Mouse (Mus musculus) embryonic facial prominence, embryonic 15.5 days (tissue): ENCODE measurements at regions not wholly inside any gene's neighbourhood (a gene's known extent, or its start where the extent isn't known, plus 50 kb on each side); places are given as distances from the start of the nearest gene placed in this dataset.

Source experiments
- ATAC-seq: fragments of 200-750 bp; cut with Nextera tagmentation; 2 replicates; pipeline ENCODE4 v1.8.0; 2017; ENCODE audit warnings: low read depth, moderate TSS enrichment; ENCODE audit not compliant: insufficient number of reproducible peaks, low FRiP score, low TSS enrichment
- H3K27ac ChIP-seq: fragments of 300-500 bp; sonication (generic); replicated peaks from 2 replicates; pipeline ENCODE4 v1.5.1; 2015; ENCODE audit warnings: mild to moderate bottlenecking, inconsistent platforms
- H3K27me3 ChIP-seq: fragments of 300-500 bp; sonication (generic); 2 replicates; pipeline ENCODE4 v1.6.1; 2015; ENCODE audit warnings: inconsistent platforms
- H3K36me3 ChIP-seq: fragments of 300-500 bp; sonication (generic); 2 replicates; pipeline ENCODE4 v1.6.1; 2015; ENCODE audit warnings: mild to moderate bottlenecking, inconsistent platforms
- H3K4me1 ChIP-seq: fragments of 300-500 bp; sonication (generic); 2 replicates; pipeline ENCODE4 v1.6.1; 2015; ENCODE audit warnings: inconsistent platforms
- H3K4me2 ChIP-seq: fragments of 300-500 bp; sonication (generic); replicated peaks from 2 replicates; pipeline ENCODE4 v1.6.1; 2015; ENCODE audit warnings: mild to moderate bottlenecking, inconsistent platforms
- H3K4me3 ChIP-seq: fragments of 300-500 bp; sonication (generic); replicated peaks from 2 replicates; pipeline ENCODE4 v1.5.1; 2015; ENCODE audit warnings: mild to moderate bottlenecking, inconsistent platforms
- H3K9ac ChIP-seq: fragments of 300-500 bp; sonication (generic); 2 replicates; pipeline ENCODE4 v1.6.1; 2015; ENCODE audit warnings: inconsistent platforms
- H3K9me3 ChIP-seq: fragments of 300-500 bp; sonication (generic); replicated peaks from 2 replicates; pipeline ENCODE4 v1.6.1; 2016; ENCODE audit warnings: inconsistent platforms
- WGBS: fragments of 180-500 bp; shearing (Covaris S2); methylation state at CpG from one replicate; pipeline ENCODE4 v1.1.7; 2015; 5-methylcytosine and 5-hydroxymethylcytosine counted together

DNA sequence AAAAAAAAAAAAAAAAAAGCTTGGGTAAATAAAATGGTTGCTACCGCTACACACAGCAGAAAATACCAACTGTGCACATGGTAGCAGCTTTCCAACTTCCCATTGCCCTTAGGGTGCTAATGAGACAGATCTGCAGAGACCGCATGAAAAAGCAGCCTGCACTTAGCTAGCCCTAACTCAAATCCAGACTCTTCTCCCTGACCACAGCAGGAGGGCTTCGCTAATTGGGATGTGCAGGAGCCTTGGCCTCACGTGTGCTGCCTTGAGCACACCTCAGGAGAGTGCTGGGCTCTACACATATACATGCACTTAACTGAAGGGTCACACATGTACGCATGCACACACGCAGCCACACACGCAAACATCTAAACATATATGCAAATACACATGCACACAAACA, 178.9 kb downstream of the Sox4 start:
- Histone ChIP-seq H3K36me3 (no peaks in the 10 kb centered on the region), H3K4me3 (no peak overlapping the region), H3K4me1 (peaks cover 21% of the 10 kb centered on the region), H3K9ac (no peak overlapping the region), H3K4me2 (no peak overlapping the region), H3K9me3 (no peaks in the 10 kb centered on the region), H3K27ac (no peak overlapping the region), H3K27me3 (no peaks in the 10 kb centered on the region)
- ATAC-seq = no peak
- WGBS = 62% methylated on average over 7 of the region's 7 CpGs

DNA sequence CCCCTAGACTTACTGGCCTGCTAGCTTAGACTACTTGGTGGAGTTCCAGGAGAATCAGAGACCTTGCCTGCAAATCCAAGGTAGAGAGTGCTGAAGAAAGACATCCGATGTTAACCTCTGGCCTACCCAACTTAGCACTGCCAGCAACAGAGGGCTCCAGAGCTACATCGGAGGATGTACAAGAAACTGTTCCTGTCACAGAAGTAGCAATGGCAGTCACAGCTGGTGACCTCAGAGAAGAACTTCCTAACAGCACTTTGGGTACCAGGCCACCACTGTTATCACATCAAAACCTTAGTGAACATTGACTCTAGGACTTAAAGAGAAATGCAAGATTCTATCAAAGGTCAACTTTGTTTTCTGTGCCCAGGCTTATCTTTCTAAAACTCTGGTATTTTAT, 180.0 kb downstream of the Sox4 start:
- no peaks in the 10 kb centered on the region for H3K9me3 ChIP-seq
- H3K4me2 ChIP-seq = no peak overlapping the region
- 89% methylated on average over 2 of the region's 2 CpGs for whole genome bisulfite sequencing
- no peak for ATAC-seq
- H3K4me3 ChIP-seq = no peak overlapping the region
- H3K4me1 ChIP-seq = peaks cover 29% of the 10 kb centered on the region
- no peaks in the 10 kb centered on the region for H3K27me3 ChIP-seq
- H3K9ac ChIP-seq = no peak overlapping the region
- no peak overlapping the region for H3K27ac ChIP-seq
- no peaks in the 10 kb centered on the region for H3K36me3 ChIP-seq

- WGBS = 21% methylated on average over 13 of the region's 13 CpGs
- Histone ChIP-seq H3K9me3 (no peaks in the 10 kb centered on the region), H3K27me3 (no peaks in the 10 kb centered on the region), H3K4me3 (no peak overlapping the region), H3K36me3 (no peaks in the 10 kb centered on the region), H3K9ac (no peak overlapping the region), H3K4me2 (no peak overlapping the region; the same call in 1 of the 2 replicates), H3K4me1 (peaks cover 31% of the 10 kb centered on the region), H3K27ac (peak overlapping the region; percentile 58; the same call in 1 of the 2 replicates)
- no peak; the same call in 1 of the 2 replicates for ATAC-seq
Measured at GRCm38 (mm10) chr13:28770531-28770930, 183.0 kb downstream of the Sox4 start.

- H3K4me2 ChIP-seq = no peak overlapping the region
- H3K4me3 ChIP-seq = no peak overlapping the region
- WGBS = 44% methylated on average over 4 of the region's 4 CpGs
- ATAC-seq = no peak
- peaks cover 31% of the 10 kb centered on the region for H3K4me1 ChIP-seq
- no peaks in the 10 kb centered on the region for H3K36me3 ChIP-seq
- H3K27me3 ChIP-seq = no peaks in the 10 kb centered on the region
- H3K9me3 ChIP-seq = no peaks in the 10 kb centered on the region
- H3K9ac ChIP-seq = no peak overlapping the region
- peak overlapping the region; percentile 61; the same call in 1 of the 2 replicates for H3K27ac ChIP-seq
Measured at GRCm38 (mm10) chr13:28770018-28770417, 183.5 kb downstream of the Sox4 start.

DNA sequence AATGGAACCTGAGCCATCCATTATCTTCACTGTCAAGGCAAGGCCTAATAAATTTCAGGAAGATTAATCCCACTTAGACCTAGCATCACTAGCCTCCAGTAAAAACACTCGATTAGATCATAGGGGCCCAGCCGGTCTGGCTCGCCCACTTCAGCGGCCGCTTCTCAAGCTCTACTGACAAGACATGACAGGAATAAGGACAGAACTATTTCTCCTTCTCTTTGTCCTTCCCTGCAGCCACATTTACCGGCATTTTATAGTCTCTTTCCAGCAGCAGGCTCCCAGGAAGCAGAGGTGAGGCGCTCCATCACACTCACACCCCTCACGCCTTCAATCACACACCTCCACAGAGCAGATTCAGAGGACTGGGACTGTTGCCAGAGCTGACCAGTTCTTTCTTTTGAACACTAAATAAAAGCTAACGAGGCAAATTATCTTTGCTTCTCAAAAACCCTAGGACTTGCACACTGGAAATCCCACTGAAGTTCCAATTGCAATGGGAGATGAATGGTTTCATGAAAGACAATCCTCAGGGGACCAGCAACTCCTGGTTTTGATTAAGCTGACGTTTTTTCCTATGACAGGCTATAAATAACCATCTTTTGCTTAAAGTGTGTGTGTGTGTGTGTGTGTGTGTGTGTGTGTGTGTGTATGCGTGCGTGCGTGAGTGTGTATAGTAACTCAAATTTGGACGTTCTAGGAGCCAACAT, 184.6 kb downstream of the Sox4 start:
- 31% methylated on average over 14 of the region's 14 CpGs for WGBS
- H3K27ac ChIP-seq = peak overlapping the region; percentile 1; the same call in 1 of the 2 replicates
- no peaks in the 10 kb centered on the region for H3K36me3 ChIP-seq
- H3K27me3 ChIP-seq = no peaks in the 10 kb centered on the region
- H3K4me1 ChIP-seq = peaks cover 25% of the 10 kb centered on the region
- H3K9ac ChIP-seq = no peak overlapping the region
- no peak overlapping the region for H3K4me3 ChIP-seq
- H3K9me3 ChIP-seq = no peaks in the 10 kb centered on the region
- no peak overlapping the region for H3K4me2 ChIP-seq
- ATAC-seq = no peak

- Histone ChIP-seq H3K4me1 (peaks cover 17% of the 10 kb centered on the region), H3K27me3 (no peaks in the 10 kb centered on the region), H3K4me3 (no peak overlapping the region), H3K27ac (no peak overlapping the region), H3K4me2 (no peak overlapping the region), H3K36me3 (no peaks in the 10 kb centered on the region), H3K9me3 (no peaks in the 10 kb centered on the region), H3K9ac (no peak overlapping the region)
- 87% methylated on average over 2 of the region's 2 CpGs for WGBS
- no peak for ATAC-seq
Measured at GRCm38 (mm10) chr13:28762555-28762954, 191.0 kb downstream of the Sox4 start.

GRCm38 (mm10) chr13:28759026-28759425, 194.5 kb downstream of the Sox4 start:
- H3K9me3 ChIP-seq = no peaks in the 10 kb centered on the region
- ATAC-seq = no peak
- peaks cover 37% of the 10 kb centered on the region for H3K4me1 ChIP-seq
- H3K4me3 ChIP-seq = no peak overlapping the region
- H3K4me2 ChIP-seq = no peak overlapping the region
- H3K27ac ChIP-seq = peak overlapping the region; percentile 89
- 18% methylated on average over 3 of the region's 3 CpGs for WGBS
- no peaks in the 10 kb centered on the region for H3K27me3 ChIP-seq
- no peak overlapping the region for H3K9ac ChIP-seq
- H3K36me3 ChIP-seq = no peaks in the 10 kb centered on the region

GRCm38 (mm10) chr13:28757846-28758522, 195.5 kb downstream of the Sox4 start:
- H3K9ac ChIP-seq = 0 out of 2 replicates have a peak overlapping the region, but pooled peaks have one; percentile 0
- WGBS = 1% methylated on average over 13 of the region's 13 CpGs
- H3K36me3 ChIP-seq = no peaks in the 10 kb centered on the region
- peak; percentile 90 for ATAC-seq
- H3K27ac ChIP-seq = peak overlapping the region; percentile 89
- peak overlapping the region; percentile 50 for H3K4me2 ChIP-seq
- H3K27me3 ChIP-seq = no peaks in the 10 kb centered on the region
- H3K4me1 ChIP-seq = peaks cover 43% of the 10 kb centered on the region
- peak overlapping the region; percentile 36 for H3K4me3 ChIP-seq
- H3K9me3 ChIP-seq = no peaks in the 10 kb centered on the region

DNA sequence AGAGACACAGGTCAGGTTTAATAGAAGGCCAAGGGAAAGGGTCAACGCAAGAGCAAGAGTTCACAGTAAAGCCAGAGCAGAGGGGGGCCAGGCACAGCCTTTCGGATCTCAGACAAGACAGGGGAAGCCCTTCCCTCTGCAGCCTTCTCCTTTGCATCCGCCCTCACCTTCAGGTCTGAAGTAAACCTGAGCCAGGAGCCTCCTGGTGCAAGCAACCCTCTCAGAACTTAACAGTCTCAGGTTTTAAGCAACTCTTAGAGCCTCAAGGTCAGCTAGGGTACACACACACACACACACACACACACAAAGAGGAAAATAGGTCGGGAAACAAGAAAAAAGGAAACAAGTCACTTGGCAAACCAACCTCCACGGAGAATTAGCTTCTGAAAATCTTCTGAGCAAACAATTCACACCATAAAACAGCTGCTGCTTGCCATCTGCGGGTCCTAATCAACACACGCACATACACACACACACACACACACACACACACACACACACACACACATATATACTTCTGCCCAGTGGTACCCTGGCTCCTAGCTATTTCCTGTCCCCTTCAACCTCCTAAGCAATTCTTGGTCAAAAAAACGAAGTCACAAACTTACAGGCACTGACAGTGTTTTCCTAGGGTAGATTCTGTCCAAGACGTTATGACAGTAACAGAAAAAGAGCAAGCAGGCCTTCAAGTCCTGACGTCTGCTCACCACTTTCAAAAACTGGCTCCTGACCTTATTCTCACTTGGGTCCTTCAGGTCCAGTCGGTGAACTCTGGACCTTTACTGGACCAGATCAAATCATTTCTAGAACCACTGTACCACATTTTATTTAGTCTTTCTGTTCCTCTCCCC, 196.4 kb downstream of the Sox4 start:
- no peak for ATAC-seq
- peaks cover 45% of the 10 kb centered on the region for H3K4me1 ChIP-seq
- no peaks in the 10 kb centered on the region for H3K9me3 ChIP-seq
- H3K27me3 ChIP-seq = no peaks in the 10 kb centered on the region
- H3K4me2 ChIP-seq = peak overlapping the region; percentile 50
- peak overlapping the region; percentile 89 for H3K27ac ChIP-seq
- H3K4me3 ChIP-seq = peak overlapping the region; percentile 36
- 16% methylated on average over 11 of the region's 11 CpGs for WGBS
- H3K9ac ChIP-seq = no peak overlapping the region
- no peaks in the 10 kb centered on the region for H3K36me3 ChIP-seq

- Histone ChIP-seq H3K4me2 (no peak overlapping the region), H3K9ac (no peak overlapping the region), H3K9me3 (no peaks in the 10 kb centered on the region), H3K27ac (no peak overlapping the region), H3K4me1 (peaks cover 53% of the 10 kb centered on the region), H3K27me3 (no peaks in the 10 kb centered on the region), H3K4me3 (no peak overlapping the region), H3K36me3 (no peaks in the 10 kb centered on the region)
- 58% methylated on average over 5 of the region's 5 CpGs for WGBS
- ATAC-seq = no peak
Measured at GRCm38 (mm10) chr13:28754207-28754606, 199.3 kb downstream of the Sox4 start.
